Mouse (Mus musculus) MEL (cell line): Measurements from ENCODE around the gene Med24.

Experiments used
- CTCF ChIP-seq, 3 experiments: IDR thresholded peaks in 2 of 3; conservative IDR thresholded peaks in 1 of 3; 2 replicates each; pipeline ENCODE4 v1.5.1; 2011 to 2012; ENCODE audit warnings: low read length in 3 of 3, low read depth in 2 of 3, mild to moderate bottlenecking in 2 of 3, improper control_type of control experiment in 1 of 3, inconsistent platforms in 1 of 3, mixed read lengths in 1 of 3, moderate library complexity in 1 of 3; ENCODE audit not compliant: control insufficient read depth in 1 of 3, insufficient read depth in 1 of 3, poor library complexity in 1 of 3, severe bottlenecking in 1 of 3
- EP300 ChIP-seq, 2 experiments: IDR thresholded peaks; 2 replicates each; pipeline ENCODE4 v1.6.1; 2011; ENCODE audit warnings: improper control_type of control experiment in 2 of 2, low read length in 2 of 2, low read depth in 1 of 2, mild to moderate bottlenecking in 1 of 2
- GATA1 ChIP-seq: IDR thresholded peaks from 2 replicates; pipeline ENCODE4 v1.6.1; 2011; ENCODE audit warnings: low read depth, low read length, improper control_type of control experiment
- NRF1 ChIP-seq: IDR thresholded peaks from 2 replicates; pipeline ENCODE4 v1.6.1; 2014; ENCODE audit warnings: low read depth, mild to moderate bottlenecking, inconsistent platforms, low read length, improper control_type of control experiment, moderate library complexity; ENCODE audit not compliant: poor library complexity, insufficient read depth, severe bottlenecking
- POLR2AphosphoS2 ChIP-seq: IDR thresholded peaks from 2 replicates; pipeline ENCODE4 v1.6.1; 2011; ENCODE audit warnings: low read length, improper control_type of control experiment
- UBTF ChIP-seq: IDR thresholded peaks from 2 replicates; pipeline ENCODE4 v1.6.1; 2012; ENCODE audit warnings: low read depth, mild to moderate bottlenecking, inconsistent platforms, low read length, improper control_type of control experiment, moderate library complexity, borderline replicate concordance; ENCODE audit not compliant: insufficient read depth
- USF1 ChIP-seq: IDR thresholded peaks from 2 replicates; pipeline ENCODE4 v1.6.1; 2014; ENCODE audit warnings: low read depth, mild to moderate bottlenecking, inconsistent platforms, low read length, improper control_type of control experiment, moderate library complexity

- TF ChIP-seq GATA1: no peak
- no peak for TF ChIP-seq CTCF (IDR thresholded peaks at IDR 0.05 in 2 of 3, conservative IDR thresholded peaks at IDR 0.05 in 1 of 3; ENCODE audit: control insufficient read depth in 1 of 3, insufficient read depth in 1 of 3, low read depth in 2 of 3, low read length in 3 of 3, poor library complexity in 1 of 3, severe bottlenecking in 1 of 3)
- no peak for TF ChIP-seq EP300 (IDR thresholded peaks at IDR 0.05; ENCODE audit: low read depth in 1 of 2, low read length in 2 of 2)
- no peak for TF ChIP-seq NRF1
- no peak for TF ChIP-seq POLR2AphosphoS2
- TF ChIP-seq USF1: no peak
- TF ChIP-seq UBTF: no peak
Measured at GRCm38 (mm10) chr11:98731134-98731533, 1.9 kb upstream of the Med24 start.
